Mouse (Mus musculus): ENCODE measurements around the gene Thumpd3.

The Thumpd3 gene

GRCm38 (mm10) chr6:113078031-113078721 lies 32.2 kb downstream of the Thumpd3 start:
- DNase-seq (ENCODE audit: low spot score in 2 of 2), result peak in 1 of 2 experiments; percentile 41

- no peak for DNase-seq (ENCODE audit: low spot score in 2 of 2)
Observed at GRCm38 (mm10) chr6:113079492-113079891, 33.5 kb downstream of the Thumpd3 start.

DNA sequence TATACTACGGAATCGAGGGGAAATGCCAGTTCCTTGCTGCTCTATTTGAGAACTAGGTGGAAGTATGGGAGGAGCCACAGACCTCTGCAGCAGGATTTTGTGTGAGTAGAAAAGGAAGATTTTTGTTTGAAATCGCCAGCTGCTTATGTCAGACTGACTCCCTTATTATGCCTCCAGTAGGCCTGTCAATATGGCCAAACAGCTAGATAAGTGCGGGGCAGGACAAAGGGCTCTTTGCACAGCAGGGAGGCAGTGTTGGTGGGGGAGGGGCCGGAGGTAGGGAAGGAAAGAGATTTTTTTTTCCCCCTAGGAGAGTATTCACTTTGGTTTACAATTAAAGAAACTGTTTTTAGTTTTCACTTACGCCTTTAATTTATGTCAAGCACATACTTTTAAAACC lies 36.2 kb downstream of the Thumpd3 start:
- DNase-seq (ENCODE audit: low spot score in 2 of 2), result no peak

- no peak for DNase-seq (ENCODE audit: low spot score in 2 of 2)
Observed at GRCm38 (mm10) chr6:113084590-113084989, 38.6 kb downstream of the Thumpd3 start.

DNA sequence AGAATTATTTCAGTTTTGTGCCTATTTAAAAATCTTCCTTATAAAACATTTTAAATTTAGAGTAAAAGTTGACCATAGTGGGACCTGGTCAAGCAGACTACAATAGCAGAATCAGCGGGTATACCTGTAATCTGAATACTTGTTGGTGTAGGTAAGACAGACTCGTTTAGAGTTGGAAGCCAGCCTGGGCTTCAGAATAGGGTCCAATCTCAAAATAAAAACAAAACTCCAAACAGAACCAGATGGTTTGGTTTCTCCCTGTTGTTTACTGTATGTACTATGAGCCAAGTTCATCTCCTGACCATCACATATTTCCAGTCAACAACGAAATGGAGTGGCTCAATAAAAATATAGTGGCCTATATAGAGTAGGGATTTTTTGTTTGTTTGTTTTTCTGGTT lies 47.2 kb downstream of the Thumpd3 start:
- no peak for DNase-seq (ENCODE audit: low spot score in 2 of 2)

GRCm38 (mm10) chr6:113095547-113095946 lies 49.5 kb downstream of the Thumpd3 start:
- no peak for DNase-seq (ENCODE audit: low spot score in 2 of 2)

- DNase-seq (ENCODE audit: low spot score in 2 of 2), result no peak
Observed at GRCm38 (mm10) chr6:113097662-113098061, 51.6 kb downstream of the Thumpd3 start.

DNA sequence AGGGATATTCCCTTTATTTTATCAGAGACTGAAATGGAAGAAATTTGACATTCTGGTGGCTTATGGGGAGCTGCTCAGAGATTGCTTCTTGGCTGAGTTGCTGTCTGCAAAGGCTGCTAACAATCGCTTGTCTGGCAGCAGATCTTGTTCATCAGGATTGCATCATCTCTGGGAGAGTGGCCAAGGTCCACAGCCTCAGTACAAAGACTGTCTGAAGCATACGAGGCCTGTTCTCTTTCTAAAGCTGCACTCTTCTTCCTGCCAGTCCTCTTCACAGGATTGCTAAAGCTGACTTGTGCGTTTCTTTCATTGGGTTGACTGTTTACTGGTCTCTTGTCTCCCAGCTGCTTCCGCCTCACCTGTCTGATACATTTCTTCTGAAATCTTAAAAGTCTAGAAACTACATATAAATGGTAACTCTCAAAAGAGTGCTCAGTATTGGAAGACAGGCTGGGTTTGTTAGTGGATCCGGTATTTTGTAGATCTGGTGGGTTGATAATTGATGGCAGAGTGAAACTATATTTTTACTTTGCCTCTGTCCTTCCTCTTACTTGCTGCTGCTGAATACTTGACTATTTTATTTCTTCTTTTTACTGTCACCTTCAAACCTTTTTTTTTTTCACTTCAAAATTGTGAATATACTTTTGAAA lies 53.7 kb downstream of the Thumpd3 start:
- peak; percentile 70 to 91 for DNase-seq (ENCODE audit: low spot score in 2 of 2)

DNA sequence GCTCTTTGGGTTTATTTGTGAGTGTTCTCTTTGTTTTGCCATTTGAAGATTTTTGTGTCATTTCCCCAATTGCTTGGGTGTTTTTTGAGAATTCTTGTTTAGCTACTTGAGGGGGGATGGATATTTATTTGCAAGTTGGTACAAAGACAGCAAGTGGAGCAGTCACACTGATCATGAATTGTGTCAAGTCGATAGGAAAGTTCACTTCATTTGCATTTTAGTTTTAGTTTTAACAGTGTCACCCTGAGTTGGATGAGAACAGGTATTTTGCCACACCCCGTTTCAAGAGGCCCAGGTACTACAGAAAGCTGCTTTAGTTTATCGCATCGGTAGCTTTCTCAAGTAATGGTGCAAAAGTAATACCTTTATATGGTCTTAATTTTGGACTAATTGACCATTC lies 56.5 kb downstream of the Thumpd3 start:
- no peak for DNase-seq (ENCODE audit: low spot score in 2 of 2)

DNA sequence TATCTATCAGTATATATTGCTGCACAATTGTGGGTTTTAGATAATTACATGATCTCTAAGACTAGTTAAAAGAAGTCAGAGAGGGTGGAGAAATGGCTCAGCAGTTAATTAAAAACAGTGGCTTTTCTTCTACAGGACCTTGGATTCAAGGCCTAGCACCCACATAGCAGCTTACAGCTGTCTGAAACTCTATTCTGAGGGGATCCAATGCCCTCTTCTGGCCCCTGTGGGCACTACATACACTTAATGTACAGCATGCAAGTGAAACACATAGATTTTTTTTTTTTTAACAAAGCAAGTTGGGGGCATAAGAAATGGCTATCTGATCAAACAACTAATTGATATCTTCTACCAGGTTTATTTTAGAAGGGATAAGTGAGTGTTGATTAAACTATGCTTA lies 57.7 kb downstream of the Thumpd3 start:
- DNase-seq (ENCODE audit: low spot score in 2 of 2), result peak in 1 of 2 experiments; percentile 3

GRCm38 (mm10) chr6:113109378-113109777 lies 63.4 kb downstream of the Thumpd3 start:
- DNase-seq (ENCODE audit: low spot score in 2 of 2), result no peak

- DNase-seq (ENCODE audit: low spot score in 2 of 2), result no peak
Observed at GRCm38 (mm10) chr6:113109956-113110355, 63.9 kb downstream of the Thumpd3 start.

Data from urinary bladder, adult 18-20 months (tissue).